Mouse (Mus musculus) cerebellum, adult 11-12 months (tissue): ENCODE results near the gene Dmkn.
"Not testable (repeated sequence)": the region's sequence is repeated elsewhere in the genome, so short reads cannot be mapped to it uniquely, and the experiment has no call there.

Experiments used
- DNase-seq: peaks from one replicate; pipeline ENCODE4 v3.0.0; 2022

The Dmkn gene

GRCm38 (mm10) chr7:30763456-30763855 lies at the start of gene Dmkn:
Gene Dmkn (plus strand): TSS chr7:30763756.
- no peak for DNase-seq

- no peak for DNase-seq
Observed at GRCm38 (mm10) chr7:30717006-30717715, 46.4 kb upstream of the Dmkn start.

- DNase-seq, result no peak
Observed at GRCm38 (mm10) chr7:30717716-30718046, 45.9 kb upstream of the Dmkn start.

DNA sequence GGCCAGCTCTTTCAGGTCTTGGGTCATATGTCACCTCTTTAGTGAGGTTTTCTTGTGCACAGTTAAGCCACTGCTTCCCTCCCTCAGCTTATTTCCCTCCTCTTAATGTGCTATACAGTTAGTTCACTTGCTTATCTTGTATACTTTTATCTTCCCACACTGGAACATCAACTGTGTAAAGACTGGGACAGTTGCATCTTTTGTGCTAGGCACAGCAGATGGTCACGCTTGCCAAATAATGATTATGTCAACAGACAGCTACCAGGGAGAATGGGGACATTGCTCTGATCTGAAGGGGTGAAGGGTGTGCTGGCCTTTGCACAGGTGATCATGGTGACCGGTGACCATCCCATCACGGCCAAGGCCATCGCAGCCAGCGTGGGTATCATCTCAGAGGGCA lies 43.9 kb upstream of the Dmkn start:
- DNase-seq, result no peak

DNA sequence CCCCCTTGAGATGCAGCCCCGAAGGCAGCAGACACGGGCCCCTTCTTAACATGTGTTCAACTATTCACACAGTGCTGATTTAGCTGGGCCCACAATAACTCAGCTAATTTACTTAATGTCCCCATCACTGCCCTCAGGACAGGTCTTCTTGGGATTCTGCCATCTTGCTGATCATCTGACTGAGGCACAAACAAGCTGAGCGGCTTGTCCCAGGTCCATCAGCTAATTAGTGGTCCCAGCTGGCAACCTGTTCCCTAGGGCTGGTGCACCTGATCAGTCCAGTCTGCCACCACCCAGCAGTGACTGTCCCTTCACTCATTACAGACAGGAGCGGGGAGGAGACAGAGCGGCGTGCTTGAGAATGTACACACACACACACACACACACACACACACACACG lies 42.3 kb upstream of the Dmkn start:
- peak; percentile 56 for DNase-seq

DNA sequence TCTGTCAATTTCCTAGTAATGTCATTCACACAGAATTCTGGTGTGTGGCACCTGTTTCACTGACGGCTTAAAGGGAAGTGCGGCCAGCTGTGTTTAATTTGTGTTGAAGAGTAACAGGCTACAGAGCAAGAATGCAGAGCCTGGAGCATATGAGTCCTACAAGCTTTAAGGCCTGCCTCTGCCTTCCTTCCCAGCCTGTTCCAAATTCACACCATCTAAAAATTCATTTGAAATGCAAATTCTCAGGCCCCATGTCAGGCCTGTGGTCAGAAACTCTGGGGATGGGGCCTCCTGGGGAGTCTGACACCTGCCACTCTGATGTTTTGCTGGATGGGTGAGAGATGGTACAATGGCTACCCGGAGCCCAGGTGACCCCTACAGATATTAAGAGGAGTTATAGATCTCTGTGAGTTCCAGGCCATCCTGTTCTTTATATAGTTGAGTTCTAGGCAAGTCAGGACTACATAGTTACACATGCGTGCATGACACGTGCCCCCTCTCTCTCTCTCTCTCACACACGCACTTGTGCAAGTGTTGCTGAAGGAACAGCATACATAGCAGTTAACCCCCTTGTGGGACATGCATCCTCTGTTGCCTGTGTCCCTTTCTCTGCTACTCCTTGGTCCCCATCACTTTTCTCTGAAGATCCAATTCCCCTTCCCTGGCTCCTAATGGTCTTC lies 40.1 kb upstream of the Dmkn start:
- DNase-seq, result no peak

- DNase-seq, result peak; percentile 42
Observed at GRCm38 (mm10) chr7:30728214-30728613, 35.3 kb upstream of the Dmkn start.

DNA sequence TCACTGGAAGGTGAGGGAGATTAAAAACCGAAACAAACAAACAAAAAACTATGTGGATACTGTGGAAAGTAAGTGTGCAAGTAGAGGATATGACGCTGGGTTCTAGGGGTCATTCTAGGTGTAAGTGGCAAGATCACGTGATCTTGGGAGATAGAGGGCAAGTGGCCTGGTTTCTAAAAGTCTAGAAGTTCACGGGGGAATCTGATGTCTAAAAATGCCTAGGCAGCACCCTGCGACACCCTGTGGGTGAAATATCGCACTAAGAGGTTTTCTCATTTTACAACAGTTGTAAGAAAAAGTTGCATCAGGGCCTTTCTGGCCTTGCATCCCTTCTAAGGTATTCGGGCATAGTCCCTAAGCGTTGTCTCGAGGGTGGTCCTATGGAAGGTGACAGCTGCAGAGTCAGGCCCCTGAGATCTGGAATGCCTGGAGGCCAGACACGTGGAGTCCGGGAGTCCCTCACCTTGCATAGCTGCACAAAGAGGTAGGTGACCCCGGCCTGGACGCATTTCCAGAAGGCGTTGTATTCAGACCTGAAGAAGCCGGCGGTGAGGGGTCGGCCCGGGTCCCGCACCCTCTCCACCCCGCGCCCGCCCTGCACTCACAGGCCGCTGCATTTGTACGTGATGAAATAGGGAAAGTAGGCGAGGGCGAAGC lies 34.7 kb upstream of the Dmkn start:
- DNase-seq, result no peak

- peak; percentile 96 for DNase-seq
Observed at GRCm38 (mm10) chr7:30729396-30730063, 34.0 kb upstream of the Dmkn start, which contains the start of gene Tmem147. Gene Tmem147 (minus strand): TSS chr7:30729540.

- peak; percentile 45 for DNase-seq
Observed at GRCm38 (mm10) chr7:30730064-30730722, 33.4 kb upstream of the Dmkn start.

DNA sequence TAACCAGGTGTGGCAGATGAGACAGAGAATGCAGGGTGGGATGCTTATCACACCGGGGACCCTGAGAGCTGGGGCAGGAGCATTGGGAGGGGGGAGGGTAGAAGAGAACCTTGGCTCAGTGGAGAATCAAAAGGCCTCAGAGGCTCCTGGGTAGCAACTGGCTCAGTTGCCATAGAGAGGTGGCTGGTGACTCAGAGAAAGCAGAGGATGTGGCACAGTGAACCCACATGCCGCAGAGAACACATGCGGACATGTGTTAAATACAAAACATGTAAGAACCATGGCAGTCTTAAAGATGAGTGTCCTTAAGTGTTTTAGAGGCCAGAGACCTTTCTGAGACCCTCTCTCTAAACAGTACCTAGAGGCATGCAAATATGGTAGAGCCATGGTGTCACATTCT lies 27.3 kb upstream of the Dmkn start:
- no peak for DNase-seq

DNA sequence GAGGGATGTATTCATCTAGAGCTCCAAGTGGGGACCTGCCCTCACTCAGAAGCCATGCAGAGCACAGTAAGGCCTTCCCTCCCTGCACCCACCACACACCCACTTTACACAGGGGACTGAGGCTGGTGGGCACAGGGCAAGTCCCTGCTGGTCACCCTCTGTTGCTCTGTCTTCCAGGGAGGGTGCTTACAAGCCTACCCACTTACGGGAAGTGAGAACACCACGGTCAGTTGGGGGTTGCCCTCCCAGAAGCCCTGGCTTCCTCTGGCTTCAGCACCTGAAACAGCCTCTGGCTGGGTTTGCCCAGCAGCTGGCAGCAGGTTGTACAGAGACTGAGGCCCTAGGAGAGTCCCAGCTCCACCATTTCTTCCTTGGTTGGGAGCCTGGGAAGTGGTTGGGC lies 21.0 kb upstream of the Dmkn start:
- not testable (repeated sequence) for DNase-seq

GRCm38 (mm10) chr7:30743617-30744016 lies 19.9 kb upstream of the Dmkn start, which contains the start of gene Gapdhs:
Gene Gapdhs (minus strand): TSS chr7:30743681.
- DNase-seq, result not testable (repeated sequence)

DNA sequence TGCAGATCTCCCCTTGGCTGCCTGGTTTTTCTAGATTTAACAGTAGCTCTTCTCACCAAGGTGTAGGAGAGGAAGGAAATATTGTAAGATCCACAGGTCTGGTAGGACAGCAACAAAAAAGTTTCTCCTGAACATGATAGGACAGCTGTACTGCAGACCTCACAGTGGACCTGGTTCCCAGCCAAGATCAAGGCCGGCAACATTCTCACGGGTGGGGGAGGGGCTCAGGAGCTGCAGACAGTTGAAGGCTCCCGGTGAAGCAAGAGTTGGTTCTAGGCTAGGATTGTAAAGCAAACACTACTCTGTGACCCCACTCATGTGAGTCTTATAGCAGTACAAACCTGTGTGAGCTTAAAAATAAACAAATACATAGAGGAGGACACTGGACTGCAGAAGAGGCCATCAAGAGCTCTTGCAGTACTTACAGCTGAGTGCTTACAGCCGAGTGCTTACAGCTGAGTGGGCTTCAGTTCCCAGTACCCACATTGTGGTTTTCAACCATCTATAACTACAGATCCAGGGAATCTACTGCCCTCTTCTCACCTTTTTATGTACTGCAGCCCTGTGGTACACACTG lies 19.4 kb upstream of the Dmkn start:
- no peak for DNase-seq

DNA sequence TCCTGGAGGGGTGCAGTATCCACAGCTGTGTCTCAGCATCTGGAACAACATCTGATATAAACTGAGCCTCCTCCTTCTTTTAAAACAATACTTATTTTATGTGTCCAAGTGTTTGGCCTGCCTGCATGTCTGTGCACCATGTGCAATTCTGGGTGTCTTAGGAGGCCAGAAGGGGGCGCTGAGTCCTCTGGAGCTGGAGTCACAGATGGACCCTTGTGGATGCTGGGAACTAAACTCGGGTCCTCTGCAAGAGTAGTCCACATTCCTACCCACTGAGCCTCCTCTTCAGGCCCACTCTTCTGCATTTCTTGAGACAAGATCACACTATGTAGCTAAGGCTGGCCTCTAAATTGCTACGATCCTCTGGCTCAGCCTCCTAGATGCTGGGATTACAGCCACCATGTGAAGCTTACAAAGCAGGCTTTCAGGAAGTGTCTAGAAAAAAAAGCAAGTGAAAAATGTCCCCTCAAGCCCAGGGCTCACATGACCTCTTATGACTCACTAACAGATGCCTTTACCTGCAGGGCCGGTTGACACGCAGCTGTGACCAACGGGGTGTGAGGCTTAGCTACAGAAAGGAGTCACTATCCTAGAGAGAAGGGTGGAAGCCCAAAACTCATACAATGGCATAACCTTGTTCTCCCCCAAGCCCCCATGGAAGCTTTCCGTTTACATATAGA lies 15.9 kb upstream of the Dmkn start:
- DNase-seq, result no peak

- DNase-seq, result no peak
Observed at GRCm38 (mm10) chr7:30749824-30750606, 13.5 kb upstream of the Dmkn start.

- no peak for DNase-seq
Observed at GRCm38 (mm10) chr7:30751086-30751669, 12.4 kb upstream of the Dmkn start, which contains the start of gene Sbsn. Gene Sbsn (plus strand): TSS chr7:30751471.

DNA sequence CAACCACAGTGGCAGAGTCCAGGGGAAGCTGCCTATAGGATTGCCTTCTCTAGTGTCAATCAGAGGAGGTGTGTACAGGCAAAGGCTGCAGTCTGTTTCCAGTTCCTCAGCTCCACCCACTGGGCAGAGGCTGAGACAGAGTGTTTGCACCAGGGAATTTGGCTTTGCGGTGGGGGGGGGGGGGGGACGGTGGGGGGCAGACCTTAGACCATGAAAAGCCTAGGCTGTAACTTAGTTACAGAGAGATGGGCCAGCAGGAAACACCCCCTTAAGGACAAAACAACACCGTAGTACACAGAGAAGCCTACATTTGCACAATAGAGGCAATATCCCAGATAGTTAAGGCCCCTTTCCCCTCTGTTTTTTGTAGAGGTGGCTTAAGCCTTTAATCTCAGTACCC lies 6.6 kb upstream of the Dmkn start:
- no peak for DNase-seq

DNA sequence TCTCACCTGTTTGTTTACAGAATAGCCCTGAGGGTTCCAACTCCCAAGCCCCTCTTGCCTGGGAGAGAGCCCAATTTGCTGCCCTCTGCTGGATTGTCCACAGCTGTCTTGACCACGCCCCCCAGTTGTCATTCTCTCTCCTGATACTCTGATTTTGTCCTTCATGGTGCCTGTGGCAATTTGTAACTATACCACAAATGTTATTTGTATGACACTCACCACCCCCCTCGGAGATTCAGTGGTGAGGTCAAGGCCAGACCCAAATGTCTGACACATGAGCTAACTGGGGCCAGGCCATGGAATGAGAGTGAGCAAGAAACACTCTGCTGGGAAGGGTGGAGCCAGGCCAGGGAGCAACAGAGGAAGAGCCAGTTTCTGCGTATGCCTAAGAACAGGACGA lies 4.7 kb upstream of the Dmkn start:
- no peak for DNase-seq

GRCm38 (mm10) chr7:30761769-30762352 lies 1.7 kb upstream of the Dmkn start:
- DNase-seq, result no peak
